Mouse (Mus musculus): ENCODE measurements around the gene 4930438A08Rik.
A peak's percentile ranks its signal among the peaks of the same experiment; 100 is the strongest.
"Not testable (repeated sequence)": the region's sequence is repeated elsewhere in the genome, so short reads cannot be mapped to it uniquely, and the experiment has no call there.

The 4930438A08Rik gene

DNA sequence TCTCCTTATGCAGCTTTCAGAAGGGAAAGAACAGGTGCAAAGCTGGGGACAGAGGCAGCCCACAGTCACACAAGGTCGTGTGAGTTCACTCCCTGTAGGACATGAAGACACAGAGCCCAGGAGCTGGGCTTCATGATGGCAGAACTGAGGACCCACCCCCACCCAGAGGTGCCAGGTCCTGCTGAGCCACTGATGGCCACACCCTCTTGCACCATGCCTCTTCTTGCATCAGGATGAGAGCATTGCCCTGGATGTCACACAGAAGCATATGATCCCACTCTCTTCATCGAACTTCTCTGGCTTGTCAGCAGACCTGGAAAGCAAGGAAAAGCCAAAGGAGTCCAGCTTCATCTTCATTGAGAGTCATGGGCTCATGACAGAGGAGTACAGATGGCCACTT lies at the start of gene 4930438A08Rik:
TSS of gene 4930438A08Rik (plus strand) at position 228 of the 400 bp plus-strand sequence.
- DNase-seq (ENCODE audit: low spot score in 2 of 2) = no peak

DNA sequence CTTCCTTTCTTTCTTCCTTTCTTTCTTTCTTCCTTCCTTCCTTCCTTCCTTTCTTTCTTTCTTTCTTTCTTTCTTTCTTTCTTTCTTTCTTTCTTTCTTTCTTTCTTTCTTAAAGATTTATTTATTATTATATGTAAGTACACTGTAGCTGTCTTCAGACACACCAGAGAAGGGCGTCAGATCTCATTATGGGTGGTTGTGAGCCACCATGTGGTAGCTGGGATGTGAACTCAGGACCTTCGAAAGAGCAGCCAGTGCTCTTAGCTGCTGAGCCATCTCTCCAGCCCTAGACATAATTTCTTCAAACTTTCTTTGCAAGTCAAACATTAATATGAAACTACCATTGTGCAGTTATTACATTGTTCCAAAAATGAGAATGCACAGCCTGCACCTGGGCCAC lies 49.7 kb upstream of the 4930438A08Rik start:
- not testable (repeated sequence) for DNase-seq (ENCODE audit: low spot score in 2 of 2)

DNA sequence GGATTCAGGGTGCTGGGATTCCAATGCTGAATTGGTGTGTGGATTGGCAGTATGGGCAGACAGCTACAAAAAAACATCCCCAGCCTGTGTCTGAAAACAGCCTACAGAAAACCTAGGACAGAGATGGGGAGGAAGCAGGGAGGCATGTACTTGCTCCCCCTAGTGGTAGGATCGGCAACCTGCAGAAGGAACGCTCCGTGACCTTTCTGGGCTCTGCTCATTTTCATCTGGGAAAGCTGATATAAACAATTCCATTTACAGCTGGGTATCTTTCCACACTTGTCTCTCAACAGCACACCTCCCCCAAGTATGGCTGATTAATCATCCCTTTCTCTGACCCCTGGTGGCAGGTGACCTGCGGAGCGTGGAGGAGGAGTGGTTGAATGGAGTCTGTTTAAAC lies 48.9 kb upstream of the 4930438A08Rik start:
- peak; percentile 62 to 79 for DNase-seq (ENCODE audit: low spot score in 2 of 2)

DNA sequence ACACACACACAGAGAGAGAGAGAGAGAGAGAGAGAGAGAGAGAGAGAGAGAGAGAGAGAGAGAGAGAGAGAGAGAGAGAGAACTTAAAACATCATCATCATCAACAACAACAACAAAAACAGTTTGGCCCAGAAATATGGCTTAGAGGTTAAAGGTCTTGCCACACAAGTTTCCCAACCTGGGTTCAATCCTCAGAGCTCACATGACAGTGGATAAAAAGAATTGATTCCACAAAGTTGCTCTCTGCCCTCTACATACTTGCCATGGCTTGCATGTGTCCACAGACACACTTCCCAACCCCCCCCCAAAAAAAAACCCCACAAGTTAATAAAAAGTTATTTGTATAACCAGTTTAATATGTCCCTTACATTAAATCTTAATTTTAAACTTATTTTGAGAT lies 48.2 kb upstream of the 4930438A08Rik start:
- no peak for DNase-seq (ENCODE audit: low spot score in 2 of 2)

GRCm38 (mm10) chr11:58228021-58228420 lies 46.6 kb upstream of the 4930438A08Rik start:
- DNase-seq (ENCODE audit: low spot score in 2 of 2) = not testable (repeated sequence)

- DNase-seq (ENCODE audit: low spot score in 2 of 2) = peak in 1 of 2 experiments; percentile 57
Observed at GRCm38 (mm10) chr11:58230396-58230910, 44.1 kb upstream of the 4930438A08Rik start.

- no peak for DNase-seq (ENCODE audit: low spot score in 2 of 2)
Observed at GRCm38 (mm10) chr11:58231156-58231555, 43.4 kb upstream of the 4930438A08Rik start.

DNA sequence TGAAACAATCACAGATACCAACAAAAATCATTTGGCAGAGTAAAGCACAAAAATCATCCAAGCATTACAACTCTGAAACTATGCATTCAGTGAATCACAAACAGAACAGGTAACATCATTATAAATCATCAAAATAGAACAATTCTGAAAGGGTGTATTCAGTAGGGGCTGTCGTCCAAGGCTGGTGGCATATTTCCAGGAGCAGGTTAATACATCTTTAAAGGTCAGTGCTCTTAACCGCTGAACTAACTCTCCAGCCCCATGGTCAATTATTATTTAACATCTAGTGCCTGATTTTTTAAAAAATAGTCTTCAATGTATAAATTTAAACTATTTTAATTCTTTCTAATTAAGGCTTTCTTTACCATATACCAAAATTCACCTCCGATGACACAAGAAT lies 40.0 kb upstream of the 4930438A08Rik start:
- not testable (repeated sequence) for DNase-seq (ENCODE audit: low spot score in 2 of 2)

DNA sequence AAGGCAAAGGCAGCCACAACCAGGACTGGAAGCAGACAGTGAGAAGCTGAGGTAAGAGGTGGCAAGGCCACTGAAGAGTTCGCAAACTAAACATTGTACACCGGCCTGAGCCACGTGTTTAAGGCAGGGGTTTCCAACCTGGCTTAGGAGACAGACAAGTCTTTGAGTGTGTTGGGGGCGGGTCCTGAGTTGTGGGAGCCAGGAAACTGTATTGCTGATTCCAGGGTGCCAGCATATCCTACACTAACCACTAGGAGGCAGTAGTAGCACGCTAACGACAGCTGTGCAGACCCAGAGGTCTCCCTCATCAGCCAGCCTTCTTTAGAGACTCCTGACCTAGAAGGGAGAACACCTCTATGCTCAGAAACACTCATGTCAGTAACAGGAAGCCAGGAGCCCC lies 39.4 kb upstream of the 4930438A08Rik start:
- peak in 1 of 2 experiments; percentile 51 for DNase-seq (ENCODE audit: low spot score in 2 of 2)

GRCm38 (mm10) chr11:58238840-58239791 lies 35.5 kb upstream of the 4930438A08Rik start:
- DNase-seq (ENCODE audit: low spot score in 2 of 2) = peak; percentile 42 to 72

DNA sequence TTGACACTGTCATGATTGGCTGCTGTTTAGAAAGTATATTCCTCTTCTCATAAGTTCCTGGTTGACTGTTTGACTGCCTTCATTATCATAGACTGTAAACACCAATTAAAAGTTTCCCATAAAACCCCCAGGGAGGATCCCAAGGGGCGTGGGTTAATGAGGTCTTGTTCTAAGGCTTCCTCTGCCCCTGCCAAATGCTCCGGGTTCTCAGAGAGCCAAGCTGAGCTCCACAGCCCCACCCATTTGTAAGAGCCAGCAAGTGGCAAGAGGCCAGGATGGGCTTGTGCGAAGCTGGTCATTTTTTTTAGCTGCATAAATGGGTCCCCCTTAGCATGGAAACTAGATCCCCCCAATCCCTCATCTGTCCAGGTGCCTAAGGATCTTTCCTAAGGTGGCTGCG lies 27.3 kb upstream of the 4930438A08Rik start:
- DNase-seq (ENCODE audit: low spot score in 2 of 2) = no peak

DNA sequence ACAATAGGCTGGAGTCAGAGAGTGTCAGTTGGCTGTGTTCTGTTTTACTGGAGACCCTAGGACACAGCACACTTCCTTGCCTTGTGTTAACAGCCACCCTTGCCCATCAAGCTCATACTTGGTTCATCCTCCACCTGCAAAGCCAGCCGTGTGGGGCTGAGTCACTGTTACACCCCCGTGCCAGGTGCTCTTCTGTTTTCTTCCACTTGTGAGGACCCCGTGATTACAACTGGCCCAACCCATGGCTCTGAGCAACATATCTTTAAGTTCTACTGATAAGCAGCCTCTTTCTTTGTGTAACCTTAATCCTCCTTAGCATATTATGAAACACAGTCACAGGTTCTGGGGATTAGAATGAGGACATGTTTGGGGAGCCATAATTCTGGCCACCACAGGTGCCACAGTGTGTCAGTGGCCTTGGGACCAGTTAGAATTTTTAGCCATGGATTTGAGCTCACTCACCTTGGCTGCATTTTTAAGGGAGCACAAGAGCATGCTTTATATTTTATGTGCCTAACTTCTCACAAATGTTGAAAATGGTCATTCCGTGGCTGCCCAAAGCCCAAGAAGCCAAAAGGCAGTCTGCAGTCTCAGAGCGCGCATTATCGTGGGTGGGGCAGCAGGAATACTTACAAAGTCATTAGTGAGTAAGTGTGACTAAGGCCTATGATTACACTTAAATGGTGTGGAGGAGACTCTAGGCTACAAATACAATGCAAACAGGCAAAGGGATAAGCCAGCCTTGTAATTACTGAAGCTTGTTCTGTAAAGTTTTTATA lies 25.2 kb upstream of the 4930438A08Rik start:
- DNase-seq (ENCODE audit: low spot score in 2 of 2) = no peak

- DNase-seq (ENCODE audit: low spot score in 2 of 2) = no peak
Observed at GRCm38 (mm10) chr11:58250550-58250949, 24.0 kb upstream of the 4930438A08Rik start.

GRCm38 (mm10) chr11:58254411-58254810 lies 20.2 kb upstream of the 4930438A08Rik start:
- no peak for DNase-seq (ENCODE audit: low spot score in 2 of 2)

- no peak for DNase-seq (ENCODE audit: low spot score in 2 of 2)
Observed at GRCm38 (mm10) chr11:58257816-58258215, 16.8 kb upstream of the 4930438A08Rik start.

- DNase-seq (ENCODE audit: low spot score in 2 of 2) = no peak
Observed at GRCm38 (mm10) chr11:58260156-58260555, 14.4 kb upstream of the 4930438A08Rik start.

- DNase-seq (ENCODE audit: low spot score in 2 of 2) = no peak
Observed at GRCm38 (mm10) chr11:58261826-58262225, 12.8 kb upstream of the 4930438A08Rik start.

- DNase-seq (ENCODE audit: low spot score in 2 of 2) = no peak
Observed at GRCm38 (mm10) chr11:58262336-58262735, 12.3 kb upstream of the 4930438A08Rik start.

GRCm38 (mm10) chr11:58263516-58263915 lies 11.1 kb upstream of the 4930438A08Rik start:
- no peak for DNase-seq (ENCODE audit: low spot score in 2 of 2)

DNA sequence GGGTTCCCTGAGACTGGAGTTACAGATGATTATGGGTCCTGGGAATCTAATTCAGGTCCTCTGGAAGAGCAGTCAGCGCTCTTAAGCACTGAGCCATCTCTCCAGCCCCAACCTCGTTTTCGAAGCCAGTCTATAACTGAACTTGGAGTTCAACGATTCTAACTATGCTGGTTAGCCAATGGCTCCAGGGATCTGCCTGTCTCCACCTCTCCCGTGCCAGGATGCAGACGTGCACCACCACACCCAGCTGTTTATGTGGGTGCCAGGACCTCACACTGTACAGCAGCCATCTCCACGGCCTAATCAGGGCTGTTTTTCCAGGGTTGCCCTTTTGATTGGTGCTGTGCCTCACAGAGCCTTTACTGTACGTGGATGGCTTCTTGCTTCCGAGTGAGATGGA lies 10.1 kb upstream of the 4930438A08Rik start:
- no peak for DNase-seq (ENCODE audit: low spot score in 2 of 2)

DNA sequence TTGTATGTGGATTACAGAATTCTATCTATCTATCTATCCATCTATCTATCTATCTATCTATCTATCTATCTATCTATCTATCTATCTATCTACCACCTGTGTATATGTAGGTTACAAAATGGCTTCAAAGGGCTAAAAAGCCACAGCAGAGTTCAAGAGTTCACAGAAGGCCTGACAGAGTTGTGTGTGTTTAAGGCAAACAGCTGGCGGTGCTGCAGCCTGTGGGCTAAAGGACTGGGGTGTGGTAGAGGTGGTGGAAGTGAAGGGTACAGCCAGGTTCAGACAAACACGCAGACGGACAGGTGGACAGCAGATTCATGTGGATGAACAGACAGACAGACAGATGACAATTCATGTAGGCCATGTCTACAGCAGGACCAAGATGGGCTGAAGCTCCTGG lies 6.3 kb upstream of the 4930438A08Rik start:
- DNase-seq (ENCODE audit: low spot score in 2 of 2) = no peak

DNA sequence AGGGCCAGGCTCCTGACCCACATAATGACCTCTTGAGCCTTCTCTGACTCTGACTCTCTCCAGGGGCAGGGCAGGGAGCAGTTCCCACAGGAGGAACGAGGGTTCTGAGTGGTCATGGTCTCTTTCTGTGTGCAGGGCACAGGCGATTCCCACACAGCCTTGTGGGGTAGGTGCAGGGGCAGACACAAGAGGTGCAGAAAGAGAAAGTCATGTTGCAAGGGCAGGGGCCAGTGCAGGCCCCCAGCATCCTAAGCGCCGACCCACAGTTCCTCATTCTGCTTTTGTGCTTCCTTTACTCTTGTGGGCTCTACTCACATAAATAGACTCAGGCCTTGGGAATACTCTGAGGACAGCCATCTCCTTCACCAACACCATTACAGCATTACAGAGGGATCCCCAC lies 1.2 kb downstream of the 4930438A08Rik start:
- DNase-seq (ENCODE audit: low spot score in 2 of 2) = no peak

Measured in urinary bladder, postnatal 4 days (tissue).